Mouse (Mus musculus) G1E (cell line): ENCODE results near the gene Htr3b. TPM values are rescaled to one million over a fixed set of nuclear protein-coding genes. Genes with fewer than 3 reads are reported as not detected.

Source experiments
- ATAC-seq: 2 replicates; pipeline ENCODE4 v1.8.0; 2016; ENCODE audit warnings: mild to moderate bottlenecking; ENCODE audit not compliant: insufficient number of reproducible peaks, poor library complexity, low FRiP score, severe bottlenecking; ENCODE audit errors: extremely low read depth
- DNase-seq: peaks from one replicate; pipeline ENCODE4 v3.0.0; 2012; ENCODE audit warnings: low spot score
- H3K27me3 ChIP-seq: 2 replicates; pipeline ENCODE4 v1.6.1; 2012; ENCODE audit warnings: mild to moderate bottlenecking, low read length, inconsistent platforms; ENCODE audit not compliant: insufficient read depth
- H3K36me3 ChIP-seq: replicated peaks from 2 replicates; pipeline ENCODE3; 2012; ENCODE audit warnings: mild to moderate bottlenecking, inconsistent platforms
- H3K4me1 ChIP-seq: 2 replicates; pipeline ENCODE4 v1.6.1; 2012; ENCODE audit warnings: low read depth, low read length, inconsistent platforms, mixed read lengths; ENCODE audit not compliant: insufficient read depth
- H3K4me3 ChIP-seq: 2 replicates; pipeline ENCODE4 v1.5.1; 2012; ENCODE audit warnings: low read depth, mild to moderate bottlenecking, inconsistent platforms, low read length, moderate library complexity, mixed read lengths
- H3K9me3 ChIP-seq: replicated peaks from 2 replicates; pipeline ENCODE4 v1.6.1; 2012; ENCODE audit warnings: inconsistent platforms
- CTCF ChIP-seq: IDR thresholded peaks from 2 replicates; pipeline ENCODE4 v1.5.1; 2012; ENCODE audit warnings: low read depth, low read length, inconsistent platforms, mixed read lengths
- GATA1 ChIP-seq: IDR thresholded peaks from 2 replicates; pipeline ENCODE4 v1.6.1; 2012; ENCODE audit warnings: borderline replicate concordance, low read length, inconsistent platforms, mixed read lengths
- GATA2 ChIP-seq: IDR thresholded peaks from 2 replicates; pipeline ENCODE4 v1.6.1; 2012; ENCODE audit warnings: low read depth, low read length, inconsistent platforms, borderline replicate concordance
- POLR2AphosphoS5 ChIP-seq: IDR thresholded peaks from 2 replicates; pipeline ENCODE4 v1.6.1; 2012; ENCODE audit warnings: low read depth, low read length, inconsistent platforms; ENCODE audit not compliant: insufficient replicate concordance
- TAL1 ChIP-seq: conservative IDR thresholded peaks from 2 replicates; pipeline ENCODE4 v1.6.1; 2012; ENCODE audit warnings: low read depth, low read length, inconsistent platforms, mixed read lengths
- polyA plus RNA-seq: library from polyadenylated mRNA; stranded (reverse); fragments of >175 nt; gene quantifications from 2 replicates; pipeline ENCODE4 v1.2.3, GENCODE M21; 2012
- total RNA-seq, 2 experiments: library from RNA; stranded (forward) in 1 of 2; stranded (reverse) in 1 of 2; fragments of 200-1000 nt in 1 of 2; fragments of >200 nt in 1 of 2; fragmentation: Nextera tagmentation in 1 of 2; gene quantifications; 2 replicates each; pipeline ENCODE4 v1.2.3; 2014 to 2017

The Htr3b gene
- total and polyA plus RNA-seq, 3 experiments, result not detected

DNA sequence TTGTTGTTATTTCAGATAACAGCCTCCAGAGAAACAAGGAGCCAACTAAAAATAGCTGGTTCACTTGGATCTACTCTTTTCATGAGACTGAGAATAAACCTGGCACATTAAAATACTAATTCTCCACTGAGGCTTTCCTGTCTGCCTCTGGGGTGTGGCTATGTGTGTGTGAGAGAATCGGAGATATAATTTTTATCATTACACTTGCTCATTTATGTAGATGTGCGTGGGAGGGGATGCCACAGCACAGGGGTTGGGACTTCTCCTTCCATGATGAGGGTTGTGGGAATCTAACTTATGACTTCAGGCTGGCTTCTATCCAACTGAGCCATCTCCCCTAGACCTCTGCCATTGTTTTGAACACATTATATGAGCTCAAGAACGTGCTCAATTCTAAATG lies 16.0 kb upstream of the Htr3b start:
- TF ChIP-seq GATA2 (no peak), GATA1 (no peak), TAL1 (no peak), CTCF (no peak), POLR2AphosphoS5 (no peak)
- H3K36me3 ChIP-seq, result no peaks in the 10 kb centered on the region
- DNase-seq (no peak), ATAC-seq (no peak)
- 0 out of 2 replicates have a peak, but pooled peaks cover 4% of the 10 kb centered on the region for H3K27me3 ChIP-seq
- H3K4me3 ChIP-seq, result no peak overlapping the region
- H3K9me3 ChIP-seq, result no peaks in the 10 kb centered on the region
- H3K4me1 ChIP-seq, result peaks cover 15% of the 10 kb centered on the region

DNA sequence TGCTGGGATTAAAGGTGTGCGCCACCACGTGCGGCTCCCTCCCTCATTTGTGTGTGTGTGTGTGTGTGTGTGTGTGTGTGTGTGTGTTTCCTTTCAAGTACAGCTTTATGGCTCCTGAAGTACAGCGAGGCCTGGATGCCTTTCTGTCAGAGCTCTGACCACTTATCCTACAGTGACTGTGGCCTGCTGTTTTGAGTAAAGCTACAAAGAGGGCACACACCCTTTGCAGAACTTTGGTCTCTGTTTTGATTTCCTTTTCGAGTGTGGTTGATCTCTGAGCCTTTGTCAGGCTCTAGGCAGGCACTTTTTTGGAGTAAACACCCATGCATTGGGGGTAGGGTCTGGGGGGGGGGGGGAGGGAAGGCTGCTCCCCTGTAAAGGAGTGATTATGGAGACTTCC lies 15.6 kb upstream of the Htr3b start:
- Histone ChIP-seq H3K9me3 (no peaks in the 10 kb centered on the region), H3K27me3 (0 out of 2 replicates have a peak, but pooled peaks cover 4% of the 10 kb centered on the region), H3K36me3 (no peaks in the 10 kb centered on the region), H3K4me1 (peaks cover 12% of the 10 kb centered on the region), H3K4me3 (no peak overlapping the region)
- DNase-seq (no peak), ATAC-seq (no peak)
- no peak for TF ChIP-seq POLR2AphosphoS5
- TF ChIP-seq TAL1, result no peak
- TF ChIP-seq CTCF, result no peak
- TF ChIP-seq GATA1, result no peak
- no peak for TF ChIP-seq GATA2

DNA sequence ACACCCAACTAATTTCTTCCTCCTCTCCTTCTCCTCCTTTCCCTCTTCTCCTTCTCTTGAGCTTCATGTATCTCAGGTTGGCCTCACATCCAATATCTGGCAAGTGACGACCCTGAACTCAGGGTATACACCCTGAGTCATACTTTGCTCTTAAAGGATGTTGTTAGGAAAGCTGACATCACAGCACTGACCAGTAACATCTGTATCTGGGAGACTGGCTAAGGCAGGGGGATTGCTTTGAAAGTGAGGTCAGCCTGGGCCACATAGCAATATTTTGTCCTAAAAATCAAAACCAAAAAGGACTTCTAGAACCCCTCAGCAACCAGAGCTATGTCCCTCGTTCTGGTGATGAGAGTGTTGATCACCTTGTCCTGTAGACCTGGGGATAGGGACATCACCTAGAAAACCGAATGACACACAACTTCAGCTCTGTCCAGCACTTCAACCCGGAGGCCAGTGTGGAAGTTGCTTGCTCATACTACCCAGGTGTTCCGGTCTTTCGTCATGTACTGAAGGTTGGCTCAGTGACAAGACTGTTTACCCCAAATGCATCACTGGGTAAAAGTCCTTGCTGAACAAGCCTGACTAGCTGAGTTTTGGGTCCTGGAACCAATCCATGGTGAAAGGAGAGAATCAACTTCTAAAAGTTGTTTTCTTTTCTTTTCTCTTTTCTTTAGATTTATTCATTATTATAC lies 12.0 kb upstream of the Htr3b start:
- no peak overlapping the region for H3K4me3 ChIP-seq

DNA sequence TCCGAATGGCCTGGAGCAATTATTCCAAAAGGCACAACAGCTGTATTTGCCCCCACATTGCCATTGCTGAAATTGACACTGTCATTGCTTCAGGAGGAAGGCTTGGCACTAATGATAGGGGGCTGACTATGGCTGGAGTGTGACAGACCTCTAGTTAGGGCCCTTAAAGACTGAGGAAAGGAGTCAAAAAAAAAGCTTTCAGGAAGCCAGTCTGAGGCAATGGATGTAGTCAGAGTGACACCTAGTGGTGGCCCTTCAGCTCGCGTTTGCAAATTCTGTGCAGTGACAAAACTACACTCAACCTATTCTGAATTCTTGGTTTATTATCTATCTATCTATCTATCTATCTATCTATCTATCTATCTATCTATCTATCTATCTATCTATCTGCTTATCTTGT lies 7.7 kb upstream of the Htr3b start:
- H3K4me3 ChIP-seq, result no peak overlapping the region
- DNase-seq (no peak), ATAC-seq (no peak)
- TF ChIP-seq CTCF (peak; percentile 47; the same call in 1 of the 2 replicates), TAL1 (no peak)
- no peaks in the 10 kb centered on the region for H3K36me3 ChIP-seq
- no peaks in the 10 kb centered on the region for H3K9me3 ChIP-seq
- H3K27me3 ChIP-seq, result 0 out of 2 replicates have a peak, but pooled peaks cover 4% of the 10 kb centered on the region
- no peaks in the 10 kb centered on the region for H3K4me1 ChIP-seq

More for the DNA sequence above, 12.0 kb upstream of the Htr3b start:
- H3K9me3 ChIP-seq, result no peaks in the 10 kb centered on the region
- H3K27me3 ChIP-seq, result 0 out of 2 replicates have a peak, but pooled peaks cover 4% of the 10 kb centered on the region
- ATAC-seq (no peak), DNase-seq (no peak)
- no peaks in the 10 kb centered on the region for H3K36me3 ChIP-seq
- no peak for TF ChIP-seq GATA1
- no peak for TF ChIP-seq CTCF
- no peak for TF ChIP-seq TAL1
- TF ChIP-seq POLR2AphosphoS5, result no peak
- no peak for TF ChIP-seq GATA2
- H3K4me1 ChIP-seq, result peaks cover 4% of the 10 kb centered on the region; the same call in 1 of the 2 replicates

DNA sequence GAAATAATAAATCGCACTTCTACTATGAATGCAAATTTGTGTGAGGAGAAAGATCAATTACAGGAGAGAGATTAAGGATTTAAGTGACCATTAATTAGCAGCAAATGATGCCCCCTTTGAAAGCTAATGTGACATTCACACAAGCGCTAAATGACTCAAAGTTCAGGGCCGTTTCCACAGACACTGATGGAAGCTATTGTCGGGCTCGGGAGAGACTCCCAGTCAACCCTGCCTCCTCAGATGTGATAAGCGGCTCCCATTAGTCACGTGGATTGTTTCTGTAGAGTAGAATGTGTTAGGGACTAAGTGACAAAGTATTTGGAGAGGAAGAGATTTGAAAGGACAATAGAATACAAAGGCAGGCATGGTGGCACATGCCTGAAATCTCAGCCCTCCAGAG lies 2.7 kb downstream of the Htr3b start:
- ATAC-seq (no peak), DNase-seq (no peak)
- Histone ChIP-seq H3K36me3 (no peaks in the 10 kb centered on the region), H3K4me1 (no peaks in the 10 kb centered on the region), H3K27me3 (peaks cover 12% of the 10 kb centered on the region), H3K9me3 (no peaks in the 10 kb centered on the region), H3K4me3 (no peak overlapping the region)
- TF ChIP-seq GATA1 (no peak), POLR2AphosphoS5 (no peak), TAL1 (no peak), CTCF (no peak)

DNA sequence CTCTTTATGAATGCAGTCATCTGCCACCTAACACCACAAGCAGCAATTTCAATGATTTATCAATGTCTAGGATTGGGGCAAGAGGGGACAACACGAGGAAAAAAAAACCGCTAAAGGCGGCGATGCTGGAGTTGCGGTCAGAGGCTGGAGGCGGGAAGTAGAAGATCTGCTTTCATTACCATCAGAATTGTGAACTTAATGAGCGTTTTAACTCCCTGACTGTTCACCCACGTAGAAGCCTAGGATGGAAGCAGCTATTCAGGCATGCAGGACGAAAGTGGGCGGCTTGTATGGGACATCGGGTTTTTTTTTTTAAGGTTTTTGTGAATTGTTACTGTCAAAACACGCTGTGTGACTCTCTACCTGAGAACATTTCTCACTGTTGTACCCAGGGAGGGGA lies 3.5 kb downstream of the Htr3b start:
- ATAC-seq, result no peak
- TF ChIP-seq GATA2, result no peak
- no peak overlapping the region for H3K4me3 ChIP-seq

DNA sequence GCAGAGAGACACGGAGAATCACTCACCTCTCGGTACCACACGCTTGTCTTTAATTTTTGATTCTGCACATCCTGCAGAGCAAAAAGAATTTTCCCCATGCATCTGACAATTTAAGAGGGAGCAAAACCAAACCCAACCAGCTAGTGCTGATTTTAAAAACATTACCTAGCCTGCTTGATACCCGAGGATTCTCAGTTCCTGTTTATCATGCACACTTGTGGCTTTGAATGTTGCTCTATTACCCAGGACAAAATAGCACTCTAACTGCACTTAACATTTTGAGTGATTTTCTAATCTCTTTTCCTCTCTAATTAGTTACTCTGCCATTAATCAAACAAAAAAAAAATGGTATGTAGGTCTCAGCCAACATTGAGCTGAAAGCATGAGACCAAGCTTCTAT lies 17.2 kb downstream of the Htr3b start:
- no peaks in the 10 kb centered on the region for H3K9me3 ChIP-seq
- H3K4me3 ChIP-seq, result no peak overlapping the region
- peaks cover 6% of the 10 kb centered on the region; the same call in 1 of the 2 replicates for H3K27me3 ChIP-seq
- no peaks in the 10 kb centered on the region for H3K4me1 ChIP-seq
- no peaks in the 10 kb centered on the region for H3K36me3 ChIP-seq
- DNase-seq, result no peak
- TF ChIP-seq CTCF, result no peak
- TF ChIP-seq POLR2AphosphoS5, result no peak
- no peak for TF ChIP-seq TAL1
- TF ChIP-seq GATA1, result no peak
- no peak for TF ChIP-seq GATA2
- ATAC-seq, result no peak

More for the DNA sequence above, 3.5 kb downstream of the Htr3b start:
- Histone ChIP-seq H3K36me3 (no peaks in the 10 kb centered on the region), H3K4me1 (no peaks in the 10 kb centered on the region), H3K9me3 (no peaks in the 10 kb centered on the region), H3K27me3 (peaks cover 12% of the 10 kb centered on the region)
- no peak for DNase-seq
